Mouse (Mus musculus): Measurements from ENCODE around the gene Rpl7l1. TPM values are rescaled to one million over a fixed set of nuclear protein-coding genes. Genes with fewer than 3 reads are reported as not detected.
A peak's percentile ranks its signal among the peaks of the same experiment; 100 is the strongest.

Gene Rpl7l1
- polyA plus RNA-seq, 2 experiments: 38.0 to 65.5 TPM

- Histone ChIP-seq H3K4me1 (replicated peaks; ENCODE audit: control insufficient read depth in 2 of 2, insufficient read depth in 2 of 2, low read length in 1 of 2) (peaks cover 8 to 12% of the 10 kb centered on the region in 2 experiments), H3K9ac (replicated peaks) (no peak overlapping the region), H3K27ac (no peak overlapping the region), H3K4me3 (ENCODE audit: insufficient read depth in 1 of 2, low read depth in 2 of 2, low read length in 2 of 2) (no peak overlapping the region), H3K36me3 (replicated peaks; ENCODE audit: control insufficient read depth, insufficient read depth, low read depth) (peaks cover 4% of the 10 kb centered on the region), H3K4me2 (ENCODE audit: low read depth) (no peak overlapping the region), H3K9me3 (ENCODE audit: control insufficient read depth, low read length) (no peaks in the 10 kb centered on the region), H3K27me3 (ENCODE audit: control insufficient read depth, insufficient read depth, low read length) (no peaks in the 10 kb centered on the region)
- WGBS (ENCODE audit: insufficient replicate concordance): 61% methylated on average over 2 of the region's 2 CpGs
- DNase-seq (ENCODE audit: low read depth in 3 of 3, low spot score in 3 of 3) (no peak), ATAC-seq (ENCODE audit: insufficient read depth) (no peak)
- TF ChIP-seq CTCF (IDR thresholded peaks at IDR 0.05; ENCODE audit: low read depth): no peak
- TF ChIP-seq EP300 (IDR thresholded peaks at IDR 0.05; ENCODE audit: low read depth): no peak
These were observed 34.7 kb downstream of the Rpl7l1 start for GRCm38 (mm10) chr17:46747806-46748205.

- DNase-seq (ENCODE audit: low read depth in 3 of 3, low spot score in 3 of 3): no peak
- Histone ChIP-seq H3K36me3 (replicated peaks; ENCODE audit: control insufficient read depth, insufficient read depth, low read depth) (peaks cover 4% of the 10 kb centered on the region), H3K4me3 (ENCODE audit: insufficient read depth in 1 of 2, low read depth in 2 of 2, low read length in 2 of 2) (no peak overlapping the region), H3K27ac (no peak overlapping the region), H3K9ac (replicated peaks) (no peak overlapping the region), H3K9me3 (ENCODE audit: control insufficient read depth, low read length) (no peaks in the 10 kb centered on the region), H3K27me3 (ENCODE audit: control insufficient read depth, insufficient read depth, low read length) (no peaks in the 10 kb centered on the region), H3K4me2 (ENCODE audit: low read depth) (no peak overlapping the region), H3K4me1 (replicated peaks; ENCODE audit: control insufficient read depth in 2 of 2, insufficient read depth in 2 of 2, low read length in 1 of 2) (peaks cover 3 to 6% of the 10 kb centered on the region in 2 experiments; a peak in 3 of 4 replicates)
- no peak for ATAC-seq (ENCODE audit: insufficient read depth)
- WGBS (ENCODE audit: insufficient replicate concordance): 63% methylated on average over 8 of the region's 8 CpGs
- TF ChIP-seq CTCF (IDR thresholded peaks at IDR 0.05; ENCODE audit: low read depth) (no peak), EP300 (IDR thresholded peaks at IDR 0.05; ENCODE audit: low read depth) (no peak)
These were observed 35.2 kb downstream of the Rpl7l1 start for GRCm38 (mm10) chr17:46747234-46747633.

GRCm38 (mm10) chr17:46745506-46745905, 37.0 kb downstream of the Rpl7l1 start:
- H3K4me3 ChIP-seq (ENCODE audit: insufficient read depth in 1 of 2, low read depth in 2 of 2, low read length in 2 of 2): no peak overlapping the region
- DNase-seq (ENCODE audit: low read depth in 3 of 3, low spot score in 3 of 3) (no peak), ATAC-seq (ENCODE audit: insufficient read depth) (no peak)
- TF ChIP-seq EP300 (IDR thresholded peaks at IDR 0.05; ENCODE audit: low read depth) (no peak), CTCF (IDR thresholded peaks at IDR 0.05; ENCODE audit: low read depth) (no peak)
- no peaks in the 10 kb centered on the region for H3K9me3 ChIP-seq (ENCODE audit: control insufficient read depth, low read length)
- peaks cover 0 to 9% of the 10 kb centered on the region in 2 experiments; a peak in 2 of 4 replicates for H3K4me1 ChIP-seq (replicated peaks; ENCODE audit: control insufficient read depth in 2 of 2, insufficient read depth in 2 of 2, low read length in 1 of 2)
- no peak overlapping the region for H3K4me2 ChIP-seq (ENCODE audit: low read depth)
- 84% methylated on average over 2 of the region's 2 CpGs for WGBS (ENCODE audit: insufficient replicate concordance)
- peaks cover 4% of the 10 kb centered on the region for H3K36me3 ChIP-seq (replicated peaks; ENCODE audit: control insufficient read depth, insufficient read depth, low read depth)
- no peaks in the 10 kb centered on the region for H3K27me3 ChIP-seq (ENCODE audit: control insufficient read depth, insufficient read depth, low read length)
- no peak overlapping the region for H3K27ac ChIP-seq
- no peak overlapping the region for H3K9ac ChIP-seq (replicated peaks)

- no peak overlapping the region for H3K27ac ChIP-seq
- 87% methylated on average over 9 of the region's 9 CpGs for WGBS (ENCODE audit: insufficient replicate concordance)
- no peaks in the 10 kb centered on the region for H3K27me3 ChIP-seq (ENCODE audit: control insufficient read depth, insufficient read depth, low read length)
- no peak overlapping the region for H3K9ac ChIP-seq (replicated peaks)
- peaks cover 4% of the 10 kb centered on the region for H3K36me3 ChIP-seq (replicated peaks; ENCODE audit: control insufficient read depth, insufficient read depth, low read depth)
- ATAC-seq (ENCODE audit: insufficient read depth) (no peak), DNase-seq (ENCODE audit: low read depth in 3 of 3, low spot score in 3 of 3) (no peak)
- H3K4me2 ChIP-seq (ENCODE audit: low read depth): no peak overlapping the region
- TF ChIP-seq EP300 (IDR thresholded peaks at IDR 0.05; ENCODE audit: low read depth) (no peak), CTCF (IDR thresholded peaks at IDR 0.05; ENCODE audit: low read depth) (no peak)
- no peaks in the 10 kb centered on the region for H3K9me3 ChIP-seq (ENCODE audit: control insufficient read depth, low read length)
- no peak overlapping the region for H3K4me3 ChIP-seq (ENCODE audit: insufficient read depth in 1 of 2, low read depth in 2 of 2, low read length in 2 of 2)
- H3K4me1 ChIP-seq (replicated peaks; ENCODE audit: control insufficient read depth in 2 of 2, insufficient read depth in 2 of 2, low read length in 1 of 2): peaks cover 0 to 9% of the 10 kb centered on the region in 2 experiments; a peak in 2 of 4 replicates
These were observed 39.5 kb downstream of the Rpl7l1 start for GRCm38 (mm10) chr17:46742986-46743385.

GRCm38 (mm10) chr17:46741305-46741704, 41.2 kb downstream of the Rpl7l1 start:
- Histone ChIP-seq H3K27me3 (ENCODE audit: control insufficient read depth, insufficient read depth, low read length) (no peaks in the 10 kb centered on the region), H3K27ac (no peak overlapping the region), H3K9ac (replicated peaks) (no peak overlapping the region), H3K36me3 (replicated peaks; ENCODE audit: control insufficient read depth, insufficient read depth, low read depth) (peaks cover 2% of the 10 kb centered on the region), H3K9me3 (ENCODE audit: control insufficient read depth, low read length) (no peaks in the 10 kb centered on the region), H3K4me2 (ENCODE audit: low read depth) (no peak overlapping the region), H3K4me1 (replicated peaks; ENCODE audit: control insufficient read depth in 2 of 2, insufficient read depth in 2 of 2, low read length in 1 of 2) (peaks cover 0 to 9% of the 10 kb centered on the region in 2 experiments; a peak in 2 of 4 replicates), H3K4me3 (ENCODE audit: insufficient read depth in 1 of 2, low read depth in 2 of 2, low read length in 2 of 2) (no peak overlapping the region)
- 57% methylated on average over 6 of the region's 6 CpGs for WGBS (ENCODE audit: insufficient replicate concordance)
- DNase-seq (ENCODE audit: low read depth in 3 of 3, low spot score in 3 of 3): no peak
- ATAC-seq (ENCODE audit: insufficient read depth): peak; percentile 65
- peak; percentile 53 for TF ChIP-seq EP300 (IDR thresholded peaks at IDR 0.05; ENCODE audit: low read depth)
- no peak for TF ChIP-seq CTCF (IDR thresholded peaks at IDR 0.05; ENCODE audit: low read depth)

All from liver, embryonic 14.5 days (tissue).